Mouse (Mus musculus): ENCODE measurements around the gene Fzd1. TPM values are rescaled to one million over a fixed set of nuclear protein-coding genes. Genes with fewer than 3 reads are reported as not detected.
A peak's percentile ranks its signal among the peaks of the same experiment; 100 is the strongest.

Gene Fzd1
- polyA plus RNA-seq, 1 experiment from 2014 or later = 18.3 TPM

DNA sequence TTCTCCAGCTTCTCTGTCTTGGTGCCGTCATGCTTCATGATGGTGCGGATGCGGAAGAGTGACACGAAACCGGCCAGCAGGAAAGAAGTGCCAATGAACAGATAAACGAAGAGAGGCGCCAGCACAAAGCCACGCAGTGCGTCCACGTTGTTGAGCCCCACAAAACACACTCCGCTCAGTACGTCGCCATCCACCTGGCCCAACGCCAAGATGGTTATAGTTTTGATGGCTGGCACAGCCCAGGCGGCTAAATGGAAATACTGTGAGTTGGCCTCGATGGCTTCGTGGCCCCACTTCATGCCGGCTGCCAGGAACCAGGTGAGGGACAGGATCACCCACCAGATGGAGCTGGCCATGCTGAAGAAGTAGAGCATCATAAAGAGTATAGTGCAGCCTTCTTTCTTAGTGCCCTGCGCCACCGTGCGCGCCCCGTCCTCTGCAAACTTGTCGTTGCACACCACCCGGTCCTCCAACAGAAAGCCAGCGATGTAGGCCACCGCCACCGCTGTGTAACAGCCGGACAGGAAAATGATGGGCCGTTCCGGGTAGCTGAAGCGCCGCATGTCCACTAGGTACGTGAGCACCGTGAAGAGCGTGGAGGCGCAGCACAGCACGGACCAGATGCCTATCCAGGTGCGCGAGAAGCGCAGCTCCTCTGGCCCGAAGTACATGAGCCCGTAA is 1.7 kb downstream of the Fzd1 start:
- Histone ChIP-seq H3K9me3 (ENCODE audit: low read length) (no peaks in the 10 kb centered on the region), H3K27me3 (replicated peaks; ENCODE audit: insufficient read depth, low read length) (no peaks in the 10 kb centered on the region), H3K4me3 (ENCODE audit: low read depth, low read length) (peak overlapping the region; percentile 93), H3K4me2 (replicated peaks; ENCODE audit: low read depth, low read length) (peak overlapping the region; percentile 94), H3K36me3 (ENCODE audit: insufficient read depth, low read length) (no peaks in the 10 kb centered on the region), H3K27ac (ENCODE audit: low read length) (0 out of 2 replicates have a peak overlapping the region, but pooled peaks have one; percentile 95), H3K9ac (replicated peaks; ENCODE audit: low read depth) (peak overlapping the region; percentile 83), H3K4me1 (ENCODE audit: insufficient read depth, low read depth, low read length) (0 out of 2 replicates have a peak, but pooled peaks cover 8% of the 10 kb centered on the region)
- 3% methylated on average over 43 of the region's 43 CpGs for whole genome bisulfite sequencing
- ATAC-seq (no peak), DNase-seq (ENCODE audit: low spot score) (peak; percentile 36)
- no peak for TF ChIP-seq EP300 (IDR thresholded peaks at IDR 0.05)
- peak; percentile 37 for TF ChIP-seq CTCF (IDR thresholded peaks at IDR 0.05)

DNA sequence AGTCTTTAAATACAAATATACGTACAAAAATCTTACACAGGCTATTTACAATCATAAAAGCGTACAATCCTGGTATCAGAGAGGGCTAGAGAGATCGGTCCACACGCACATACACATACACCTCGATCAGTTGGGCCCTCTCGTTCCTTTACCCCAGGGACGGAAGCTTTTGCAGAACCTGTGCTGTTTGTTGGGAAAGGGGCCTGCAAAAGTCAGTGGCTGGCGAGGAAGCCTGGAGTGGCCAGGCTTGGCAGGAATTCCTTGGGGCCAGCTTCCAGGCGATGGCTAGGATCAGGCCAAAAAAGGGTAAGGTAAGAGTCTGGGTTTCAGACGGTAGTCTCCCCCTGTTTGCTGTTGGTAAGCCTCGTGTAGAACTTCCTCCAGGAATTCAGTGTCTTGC is 2.5 kb downstream of the Fzd1 start:
- peak overlapping the region; percentile 94 for H3K4me2 ChIP-seq (replicated peaks; ENCODE audit: low read depth, low read length)
- H3K9me3 ChIP-seq (ENCODE audit: low read length) = no peaks in the 10 kb centered on the region
- no peak for DNase-seq (ENCODE audit: low spot score)
- no peak overlapping the region for H3K27ac ChIP-seq (ENCODE audit: low read length)
- H3K9ac ChIP-seq (replicated peaks; ENCODE audit: low read depth) = no peak overlapping the region
- no peaks in the 10 kb centered on the region for H3K36me3 ChIP-seq (ENCODE audit: insufficient read depth, low read length)
- H3K27me3 ChIP-seq (replicated peaks; ENCODE audit: insufficient read depth, low read length) = no peaks in the 10 kb centered on the region
- H3K4me3 ChIP-seq (ENCODE audit: low read depth, low read length) = peak overlapping the region; percentile 93
- TF ChIP-seq EP300 (IDR thresholded peaks at IDR 0.05) (no peak), CTCF (IDR thresholded peaks at IDR 0.05) (no peak)
- 0 out of 2 replicates have a peak, but pooled peaks cover 8% of the 10 kb centered on the region for H3K4me1 ChIP-seq (ENCODE audit: insufficient read depth, low read depth, low read length)
- no peak for ATAC-seq
- WGBS = 35% methylated on average over 11 of the region's 11 CpGs

DNA sequence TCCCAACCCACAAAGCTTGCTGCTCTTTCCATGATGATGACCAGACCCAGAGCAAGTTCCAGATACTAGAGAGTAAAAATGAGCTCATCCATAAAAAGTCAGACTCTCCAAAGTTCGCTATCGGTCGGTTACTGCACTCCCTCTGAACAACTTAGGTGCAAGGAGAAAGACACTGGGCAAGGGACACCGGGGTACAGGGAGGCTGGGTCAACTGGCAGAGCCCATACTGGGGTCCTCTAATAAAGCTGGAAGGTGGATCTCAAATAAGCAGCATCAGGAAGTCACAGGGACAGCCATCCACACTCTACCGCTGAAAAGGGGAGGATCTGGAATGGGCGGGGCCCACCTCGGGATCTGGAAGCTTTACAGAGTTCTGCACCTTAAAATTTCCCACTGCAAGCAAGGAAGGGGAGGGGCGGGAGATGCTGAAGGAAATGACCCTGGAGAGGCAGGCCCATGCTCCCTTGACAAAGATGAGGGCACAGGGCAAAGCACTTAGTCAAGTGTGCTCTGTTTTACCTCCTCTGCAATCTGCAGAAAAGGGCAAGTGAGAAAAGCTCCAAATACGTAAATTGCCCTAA is 3.0 kb downstream of the Fzd1 start:
- H3K4me2 ChIP-seq (replicated peaks; ENCODE audit: low read depth, low read length) = peak overlapping the region; percentile 94
- H3K4me3 ChIP-seq (ENCODE audit: low read depth, low read length) = peak overlapping the region; percentile 93
- no peak overlapping the region for H3K27ac ChIP-seq (ENCODE audit: low read length)
- no peak overlapping the region for H3K9ac ChIP-seq (replicated peaks; ENCODE audit: low read depth)
- ATAC-seq (no peak), DNase-seq (ENCODE audit: low spot score) (peak; percentile 22)
- H3K9me3 ChIP-seq (ENCODE audit: low read length) = no peaks in the 10 kb centered on the region
- TF ChIP-seq EP300 (IDR thresholded peaks at IDR 0.05) = no peak
- no peak for TF ChIP-seq CTCF (IDR thresholded peaks at IDR 0.05)
- H3K36me3 ChIP-seq (ENCODE audit: insufficient read depth, low read length) = no peaks in the 10 kb centered on the region
- 36% methylated on average over 9 of the region's 9 CpGs for WGBS
- 0 out of 2 replicates have a peak, but pooled peaks cover 8% of the 10 kb centered on the region for H3K4me1 ChIP-seq (ENCODE audit: insufficient read depth, low read depth, low read length)
- no peaks in the 10 kb centered on the region for H3K27me3 ChIP-seq (replicated peaks; ENCODE audit: insufficient read depth, low read length)

DNA sequence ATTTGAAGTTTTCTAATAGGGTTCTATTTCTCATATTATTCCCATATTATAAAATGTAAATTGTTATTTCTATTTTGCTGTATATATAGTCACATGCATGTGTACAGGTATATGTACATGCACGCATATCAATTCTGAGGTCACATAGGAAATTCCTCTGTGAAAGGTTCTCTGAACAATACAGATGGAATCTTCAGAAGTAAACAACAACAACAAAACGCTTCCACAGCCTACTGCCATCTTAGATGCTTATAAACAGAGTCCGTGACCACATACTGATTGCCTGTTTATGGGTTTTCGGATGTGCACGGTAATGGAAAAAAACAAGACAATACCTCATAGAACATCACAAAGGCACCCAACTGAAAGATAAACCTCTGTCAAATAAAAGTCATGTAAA is 4.7 kb downstream of the Fzd1 start:
- ATAC-seq (no peak), DNase-seq (ENCODE audit: low spot score) (no peak)
- no peak overlapping the region for H3K4me3 ChIP-seq (ENCODE audit: low read depth, low read length)
- H3K27ac ChIP-seq (ENCODE audit: low read length) = no peak overlapping the region
- H3K36me3 ChIP-seq (ENCODE audit: insufficient read depth, low read length) = no peaks in the 10 kb centered on the region
- 0 out of 2 replicates have a peak, but pooled peaks cover 8% of the 10 kb centered on the region for H3K4me1 ChIP-seq (ENCODE audit: insufficient read depth, low read depth, low read length)
- 83% methylated on average over 5 of the region's 5 CpGs for WGBS
- no peaks in the 10 kb centered on the region for H3K27me3 ChIP-seq (replicated peaks; ENCODE audit: insufficient read depth, low read length)
- no peak overlapping the region for H3K9ac ChIP-seq (replicated peaks; ENCODE audit: low read depth)
- H3K9me3 ChIP-seq (ENCODE audit: low read length) = no peaks in the 10 kb centered on the region
- no peak for TF ChIP-seq CTCF (IDR thresholded peaks at IDR 0.05)
- no peak for TF ChIP-seq EP300 (IDR thresholded peaks at IDR 0.05)
- H3K4me2 ChIP-seq (replicated peaks; ENCODE audit: low read depth, low read length) = no peak overlapping the region

DNA sequence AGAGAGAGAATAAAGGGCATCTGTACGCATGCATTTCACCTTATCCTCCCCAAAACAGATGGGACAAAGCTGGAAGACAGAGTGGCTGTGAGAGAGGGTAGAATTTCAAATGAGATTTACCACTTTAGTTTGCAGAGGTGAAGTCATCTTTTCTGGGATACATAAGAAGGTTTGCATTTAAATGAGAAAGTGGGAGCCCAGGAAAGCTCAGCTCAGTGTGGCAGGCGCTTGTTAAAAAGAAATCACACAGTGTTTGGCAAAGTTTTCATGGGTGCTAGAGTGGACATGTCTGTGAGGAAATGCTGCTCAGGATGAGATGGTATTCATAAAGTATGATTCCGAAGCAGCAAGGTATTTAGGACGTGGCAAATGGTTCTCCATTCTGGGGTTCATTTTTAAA is 15.1 kb downstream of the Fzd1 start:
- H3K27ac ChIP-seq (ENCODE audit: low read length) = no peak overlapping the region
- ATAC-seq (no peak), DNase-seq (ENCODE audit: low spot score) (no peak)
- H3K4me3 ChIP-seq (ENCODE audit: low read depth, low read length) = no peak overlapping the region
- no peak overlapping the region for H3K9ac ChIP-seq (replicated peaks; ENCODE audit: low read depth)
- no peaks in the 10 kb centered on the region for H3K36me3 ChIP-seq (ENCODE audit: insufficient read depth, low read length)
- H3K4me1 ChIP-seq (ENCODE audit: insufficient read depth, low read depth, low read length) = no peaks in the 10 kb centered on the region
- H3K9me3 ChIP-seq (ENCODE audit: low read length) = no peaks in the 10 kb centered on the region
- TF ChIP-seq EP300 (IDR thresholded peaks at IDR 0.05) (no peak), CTCF (IDR thresholded peaks at IDR 0.05) (no peak)
- no peaks in the 10 kb centered on the region for H3K27me3 ChIP-seq (replicated peaks; ENCODE audit: insufficient read depth, low read length)
- no peak overlapping the region for H3K4me2 ChIP-seq (replicated peaks; ENCODE audit: low read depth, low read length)
- WGBS = 76% methylated on average over 4 of the region's 4 CpGs

DNA sequence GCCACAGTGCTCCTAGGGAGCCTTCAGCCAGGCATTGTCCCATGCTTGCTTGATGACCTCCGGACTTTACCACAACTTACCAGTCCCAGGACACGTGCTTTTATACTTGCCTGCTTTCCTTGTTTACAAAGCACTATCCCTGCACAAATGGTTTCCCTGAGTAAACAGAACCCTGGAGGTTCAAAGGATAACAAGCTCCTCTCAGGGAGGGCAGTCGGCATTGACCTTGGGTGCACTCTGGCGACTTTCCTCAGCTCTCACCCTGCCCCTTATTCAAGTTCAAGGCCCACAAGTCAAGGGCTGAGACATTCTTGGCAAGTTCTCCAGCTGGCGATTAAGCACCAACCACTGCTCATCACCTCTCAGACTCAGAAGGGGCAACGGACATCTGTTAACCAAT is 20.8 kb downstream of the Fzd1 start:
- ATAC-seq (no peak), DNase-seq (ENCODE audit: low spot score) (no peak)
- Histone ChIP-seq H3K4me2 (replicated peaks; ENCODE audit: low read depth, low read length) (no peak overlapping the region), H3K27me3 (replicated peaks; ENCODE audit: insufficient read depth, low read length) (no peaks in the 10 kb centered on the region), H3K36me3 (ENCODE audit: insufficient read depth, low read length) (no peaks in the 10 kb centered on the region), H3K9ac (replicated peaks; ENCODE audit: low read depth) (no peak overlapping the region), H3K4me3 (ENCODE audit: low read depth, low read length) (no peak overlapping the region), H3K27ac (ENCODE audit: low read length) (no peak overlapping the region), H3K4me1 (ENCODE audit: insufficient read depth, low read depth, low read length) (no peaks in the 10 kb centered on the region), H3K9me3 (ENCODE audit: low read length) (no peaks in the 10 kb centered on the region)
- WGBS = 23% methylated on average over 6 of the region's 6 CpGs
- TF ChIP-seq CTCF (IDR thresholded peaks at IDR 0.05) = no peak
- TF ChIP-seq EP300 (IDR thresholded peaks at IDR 0.05) = no peak

Data from lung, postnatal 0 days (tissue).